Mouse (Mus musculus): ENCODE results near the gene Olfr1020.

Olfr1020 gene

GRCm38 (mm10) chr2:85846730-85847129 lies at the start of gene Olfr1020:
Olfr1020 (plus strand) TSS chr2:85847030.
- DNase-seq (ENCODE audit: low spot score), result no peak

- DNase-seq (ENCODE audit: low spot score), result no peak
Measured at GRCm38 (mm10) chr2:85802444-85802843, 44.4 kb upstream of the Olfr1020 start, which contains the start of gene Olfr1016. Olfr1016 (minus strand) TSS chr2:85802544.

DNA sequence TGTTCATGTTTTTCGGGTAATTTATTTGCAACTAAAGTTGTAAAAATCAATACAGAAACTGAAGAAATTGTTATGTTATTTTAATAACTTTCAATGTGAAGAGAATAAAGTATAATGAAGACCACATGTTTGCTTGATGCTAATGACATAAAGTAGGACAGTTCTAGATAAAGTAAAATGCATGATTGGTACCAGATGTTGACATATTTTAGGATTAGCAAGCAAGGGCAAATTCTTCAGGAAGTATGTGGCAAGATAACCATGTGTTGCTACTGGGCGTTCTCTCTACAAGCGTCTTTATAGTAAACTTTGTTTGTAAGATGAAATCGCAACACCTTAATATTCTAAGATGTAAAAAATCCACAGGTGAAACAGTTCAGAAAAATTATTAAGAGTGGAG lies 42.3 kb upstream of the Olfr1020 start:
- DNase-seq (ENCODE audit: low spot score), result no peak

DNA sequence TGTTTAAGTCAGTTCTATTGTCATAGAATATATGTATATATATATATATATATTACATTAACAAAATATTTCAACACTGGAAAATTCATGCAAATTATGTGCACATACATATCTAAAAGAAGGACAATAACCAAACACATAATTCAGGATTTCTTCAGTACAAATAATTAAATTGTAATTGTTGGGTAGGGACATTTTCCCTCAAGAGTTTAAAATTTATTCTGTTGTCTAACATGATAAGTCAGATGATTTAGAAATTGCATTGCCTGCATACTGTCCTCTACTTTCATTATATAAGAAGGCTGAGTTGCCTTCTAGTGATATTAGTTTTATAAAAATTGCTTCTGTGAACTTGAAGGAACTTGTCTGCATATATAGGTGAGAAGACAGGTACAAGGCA lies 28.7 kb upstream of the Olfr1020 start, which contains the start of gene Olfr1018:
Gene Olfr1018 (plus strand): TSS at position 301 of the 400 bp plus-strand sequence.
- DNase-seq (ENCODE audit: low spot score), result no peak

GRCm38 (mm10) chr2:85845383-85845782 lies 1.4 kb upstream of the Olfr1020 start, which contains the start of gene Olfr1019:
Olfr1019 (minus strand) TSS chr2:85845483.
- DNase-seq (ENCODE audit: low spot score), result no peak

- DNase-seq (ENCODE audit: low spot score), result no peak
Measured at GRCm38 (mm10) chr2:85868294-85868693, 21.5 kb downstream of the Olfr1020 start, which contains the start of gene Olfr1022. Olfr1022 (plus strand) TSS chr2:85868594.

DNA sequence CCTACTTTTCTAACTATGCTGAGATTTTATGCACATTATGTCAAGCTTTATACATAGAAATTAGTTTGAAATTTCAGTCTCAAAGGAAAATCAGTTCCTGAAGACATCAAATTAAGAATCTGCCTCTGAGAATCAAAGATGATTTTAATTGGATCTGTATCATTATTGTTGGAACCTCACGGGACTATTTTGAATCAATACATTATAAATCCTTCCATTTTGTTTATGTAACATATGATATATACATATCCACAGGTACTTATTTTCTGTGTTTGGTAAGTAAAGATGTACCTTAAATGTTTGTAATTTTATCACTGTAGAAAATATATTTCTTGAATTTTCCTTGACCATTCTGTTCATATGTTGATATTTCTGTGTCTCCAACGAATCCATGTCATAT lies 38.5 kb downstream of the Olfr1020 start, which contains the start of gene Olfr1023:
Gene Olfr1023 (plus strand): TSS at position 301 of the 400 bp plus-strand sequence.
- no peak for DNase-seq (ENCODE audit: low spot score)

Data from urinary bladder, postnatal 10 days (tissue).